Mouse (Mus musculus) neural tube, embryonic 13.5 days (tissue): ENCODE measurements at regions not wholly inside any gene's neighbourhood (a gene's known extent, or its start where the extent isn't known, plus 50 kb on each side); places are given as distances from the start of the nearest gene placed in this dataset.
A peak's percentile ranks its signal among the peaks of the same experiment; 100 is the strongest.

Experiments used
- ATAC-seq: fragments of 200-750 bp; cut with Nextera tagmentation; 2 replicates; pipeline ENCODE4 v1.8.0; 2017; ENCODE audit warnings: low read depth, mild to moderate bottlenecking, moderate TSS enrichment, moderate library complexity
- H3K27ac ChIP-seq: fragments of 300-500 bp; sonication (generic); replicated peaks from 2 replicates; pipeline ENCODE4 v1.5.1; 2015; ENCODE audit warnings: moderate library complexity, mild to moderate bottlenecking, inconsistent platforms
- H3K27me3 ChIP-seq: fragments of 300-500 bp; sonication (generic); 2 replicates; pipeline ENCODE4 v1.6.1; 2015; ENCODE audit warnings: mild to moderate bottlenecking, inconsistent platforms
- H3K36me3 ChIP-seq: fragments of 300-500 bp; sonication (generic); 2 replicates; pipeline ENCODE4 v1.6.1; 2015; ENCODE audit warnings: mild to moderate bottlenecking, inconsistent platforms
- H3K4me1 ChIP-seq: fragments of 300-500 bp; sonication (generic); replicated peaks from 2 replicates; pipeline ENCODE4 v1.6.1; 2015; ENCODE audit warnings: inconsistent platforms
- H3K4me2 ChIP-seq: fragments of 300-500 bp; sonication (generic); 2 replicates; pipeline ENCODE4 v1.6.1; 2015; ENCODE audit warnings: inconsistent platforms, mild to moderate bottlenecking, moderate library complexity
- H3K4me3 ChIP-seq: fragments of 300-500 bp; sonication (generic); 2 replicates; pipeline ENCODE4 v1.5.1; 2015; ENCODE audit warnings: mild to moderate bottlenecking, inconsistent platforms
- H3K9ac ChIP-seq: fragments of 300-500 bp; sonication (generic); 2 replicates; pipeline ENCODE4 v1.6.1; 2015; ENCODE audit warnings: moderate library complexity, mild to moderate bottlenecking, inconsistent platforms
- H3K9me3 ChIP-seq: fragments of 300-500 bp; sonication (generic); 2 replicates; pipeline ENCODE4 v1.6.1; 2016; ENCODE audit warnings: inconsistent platforms
- whole genome bisulfite sequencing: fragments of 180-500 bp; shearing (Covaris S2); methylation state at CpG from one replicate; pipeline ENCODE4 v1.1.7; 2015; 5-methylcytosine and 5-hydroxymethylcytosine counted together

DNA sequence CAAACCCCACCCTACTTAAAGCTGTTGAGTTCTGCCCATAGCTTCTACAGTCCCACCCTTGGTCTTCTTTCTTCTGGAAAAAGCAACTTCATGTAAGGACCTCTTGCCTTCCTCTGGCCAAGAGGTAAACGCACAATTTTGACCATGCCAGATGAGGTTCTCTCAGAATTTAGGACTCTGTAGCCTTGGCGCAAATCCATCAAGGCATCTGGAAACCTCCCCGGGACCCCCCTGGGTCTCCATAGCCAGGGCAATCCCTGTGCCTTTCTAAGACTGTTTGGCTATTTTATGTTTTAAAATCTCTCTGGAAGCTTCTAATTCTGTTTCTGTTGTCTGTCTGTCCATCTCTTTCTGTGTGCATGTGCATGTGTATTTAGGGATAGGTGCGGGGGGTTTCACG, 110.3 kb downstream of the 2410131K14Rik start:
- Histone ChIP-seq H3K9me3 (no peaks in the 10 kb centered on the region), H3K36me3 (no peaks in the 10 kb centered on the region), H3K4me1 (peaks cover 35% of the 10 kb centered on the region), H3K9ac (no peak overlapping the region), H3K27ac (no peak overlapping the region), H3K4me3 (no peak overlapping the region), H3K27me3 (no peaks in the 10 kb centered on the region), H3K4me2 (no peak overlapping the region)
- ATAC-seq: no peak
- WGBS: 70% methylated on average over 5 of the region's 5 CpGs

DNA sequence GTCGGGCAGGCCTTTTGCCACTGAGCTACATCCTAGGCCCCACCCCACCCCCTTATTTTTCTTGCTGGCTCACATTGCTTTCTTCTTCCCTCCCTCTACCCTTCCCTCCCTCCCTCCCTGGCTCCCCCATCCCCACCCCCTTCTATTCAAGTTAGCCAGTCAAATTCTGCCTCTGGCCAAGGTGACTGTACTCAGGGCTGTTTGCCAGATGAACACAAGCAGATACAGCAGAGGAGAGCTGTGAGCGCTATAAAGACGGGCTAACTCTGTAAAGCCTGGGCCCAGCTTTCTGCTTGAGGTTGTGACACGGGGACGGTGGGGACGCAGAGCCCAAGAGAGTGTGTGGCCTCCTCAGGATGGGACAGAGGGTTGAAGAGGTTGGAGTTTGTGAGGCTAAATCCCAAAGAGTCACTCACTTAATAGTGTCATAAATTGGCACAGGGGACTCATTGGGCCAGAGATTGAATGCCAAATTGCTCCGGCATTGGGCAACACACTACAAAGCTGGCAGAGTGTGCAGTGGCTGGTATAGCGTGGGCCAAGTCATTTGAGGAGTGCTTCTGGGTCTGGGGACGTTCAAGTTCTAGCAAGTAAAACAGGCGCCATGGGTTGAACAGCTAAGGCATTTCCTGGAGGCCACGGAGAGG, 110.8 kb downstream of the 2410131K14Rik start:
- H3K4me1 ChIP-seq: peaks cover 40% of the 10 kb centered on the region
- no peak overlapping the region for H3K4me2 ChIP-seq
- no peak overlapping the region for H3K4me3 ChIP-seq
- 0 out of 2 replicates have a peak, but pooled peaks cover under 1% of the 10 kb centered on the region for H3K27me3 ChIP-seq
- peak; percentile 62 for ATAC-seq
- H3K9ac ChIP-seq: peak overlapping the region; percentile 26; the same call in 1 of the 2 replicates
- H3K36me3 ChIP-seq: no peaks in the 10 kb centered on the region
- no peaks in the 10 kb centered on the region for H3K9me3 ChIP-seq
- peak overlapping the region; percentile 59 for H3K27ac ChIP-seq
- 44% methylated on average over 11 of the region's 11 CpGs for WGBS

DNA sequence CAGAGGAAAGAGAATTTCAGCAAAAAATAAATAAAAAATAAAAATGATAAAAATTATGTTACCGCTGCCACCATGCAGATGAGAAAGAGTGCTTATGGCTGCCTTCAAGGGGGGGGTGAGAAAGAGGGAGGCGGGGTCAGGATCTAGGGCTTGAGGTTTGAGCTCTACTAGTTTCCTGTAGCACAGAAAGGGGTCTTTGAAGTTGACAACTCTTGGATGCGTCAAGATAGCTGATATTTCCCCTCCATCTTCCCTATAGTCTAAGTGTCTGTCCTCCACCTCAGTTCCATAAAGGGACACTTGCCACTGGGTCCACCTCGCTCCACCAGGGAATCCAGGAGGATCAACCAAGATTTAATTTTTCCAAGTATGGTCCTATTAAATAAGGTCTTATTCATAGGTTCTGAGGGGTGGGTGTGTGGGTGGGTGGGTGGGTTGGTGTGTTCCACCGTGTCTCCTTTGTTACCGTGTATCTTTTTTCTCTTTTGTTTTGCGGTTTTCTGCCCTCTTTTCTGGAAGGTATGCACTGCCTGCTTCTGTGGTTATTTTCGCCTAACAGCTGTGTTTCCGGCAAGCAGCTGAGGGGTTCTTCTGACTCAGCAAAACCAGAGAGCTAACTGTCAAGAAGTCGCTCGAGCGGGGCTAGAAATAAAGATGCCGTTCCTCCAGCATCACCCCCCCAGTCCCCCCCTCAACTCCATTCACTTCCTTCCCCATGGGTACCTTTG, 114.8 kb downstream of the 2410131K14Rik start:
- no peak overlapping the region for H3K4me2 ChIP-seq
- no peak overlapping the region for H3K27ac ChIP-seq
- H3K9me3 ChIP-seq: no peaks in the 10 kb centered on the region
- H3K9ac ChIP-seq: no peak overlapping the region
- 60% methylated on average over 13 of the region's 13 CpGs for WGBS
- H3K4me3 ChIP-seq: no peak overlapping the region
- 0 out of 2 replicates have a peak, but pooled peaks cover 4% of the 10 kb centered on the region for H3K27me3 ChIP-seq
- peaks cover 36% of the 10 kb centered on the region for H3K4me1 ChIP-seq
- ATAC-seq: no peak
- no peaks in the 10 kb centered on the region for H3K36me3 ChIP-seq

DNA sequence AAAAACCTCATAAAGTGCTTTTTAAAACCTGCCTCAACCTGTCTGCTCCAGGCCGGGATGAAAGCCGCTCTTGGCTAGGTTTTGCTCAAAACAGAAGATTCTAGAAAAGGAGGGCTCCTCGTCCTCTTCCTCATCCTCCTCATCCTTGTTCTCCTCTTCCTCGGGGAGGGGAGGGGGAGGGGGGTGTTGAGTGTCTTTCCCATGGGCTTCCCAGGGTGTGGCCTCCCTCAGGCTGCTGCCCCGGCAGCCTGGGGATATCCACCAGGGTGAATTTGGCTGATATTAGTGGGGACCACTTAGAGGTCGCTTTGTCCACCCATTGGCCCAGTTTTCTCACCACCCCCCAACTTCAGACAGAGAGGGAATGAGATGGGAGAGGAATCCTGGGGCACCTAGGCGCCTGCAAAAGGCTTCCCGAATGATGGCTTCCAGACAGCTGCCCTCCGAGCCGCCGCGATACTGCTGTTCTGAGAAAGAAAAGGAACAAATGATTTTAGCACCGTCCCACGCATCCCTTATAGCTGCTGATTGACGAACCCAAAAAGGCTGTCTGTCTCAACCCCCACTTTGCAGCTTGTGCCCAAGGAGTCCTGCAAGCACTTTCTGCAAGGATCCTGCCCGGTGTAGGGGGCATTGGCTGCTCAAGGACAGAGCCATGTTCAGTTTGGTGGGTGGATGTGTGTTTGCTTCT, 115.5 kb downstream of the 2410131K14Rik start:
- Histone ChIP-seq H3K4me1 (peaks cover 33% of the 10 kb centered on the region), H3K9me3 (no peaks in the 10 kb centered on the region), H3K4me2 (no peak overlapping the region), H3K4me3 (no peak overlapping the region), H3K9ac (no peak overlapping the region), H3K27ac (no peak overlapping the region), H3K36me3 (no peaks in the 10 kb centered on the region), H3K27me3 (0 out of 2 replicates have a peak, but pooled peaks cover 4% of the 10 kb centered on the region)
- 67% methylated on average over 16 of the region's 16 CpGs for WGBS
- ATAC-seq: no peak

DNA sequence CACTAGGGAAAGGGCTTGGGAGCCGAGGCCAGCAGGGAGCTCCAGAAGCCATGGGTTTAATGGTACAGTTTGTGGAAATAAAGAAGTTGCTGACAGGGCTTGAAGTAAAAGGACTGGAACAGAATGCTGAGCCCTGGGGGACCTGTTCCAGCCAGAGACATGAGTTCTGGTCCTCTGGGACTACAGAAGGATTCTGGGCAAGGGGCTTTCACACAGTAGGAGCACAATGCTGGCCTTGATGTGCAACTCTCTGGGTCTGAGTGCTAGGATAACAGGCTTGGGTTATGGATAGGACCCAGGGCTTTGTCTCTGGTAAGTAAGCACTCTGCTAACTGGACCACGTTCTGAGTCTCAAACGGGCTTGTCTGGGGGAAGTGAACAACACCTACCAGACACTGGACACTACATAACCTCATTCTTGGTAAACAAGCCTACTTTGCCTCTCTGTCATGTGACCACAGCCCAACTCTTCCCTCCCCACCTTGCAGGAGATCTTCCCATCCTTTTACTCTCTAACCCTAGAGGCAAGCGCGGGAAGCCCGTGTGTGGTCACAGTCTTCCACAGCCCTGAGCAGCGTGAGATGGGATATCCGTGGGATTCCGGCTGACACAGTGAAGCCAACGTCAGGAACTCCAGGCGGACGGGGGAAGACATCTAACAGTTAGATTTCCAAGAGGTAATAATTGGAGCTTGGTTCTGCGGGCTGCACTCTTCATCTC, 116.3 kb downstream of the 2410131K14Rik start:
- H3K27me3 ChIP-seq: 0 out of 2 replicates have a peak, but pooled peaks cover 4% of the 10 kb centered on the region
- ATAC-seq: no peak
- H3K36me3 ChIP-seq: no peaks in the 10 kb centered on the region
- H3K9ac ChIP-seq: no peak overlapping the region
- H3K4me3 ChIP-seq: no peak overlapping the region
- no peak overlapping the region for H3K27ac ChIP-seq
- peaks cover 26% of the 10 kb centered on the region for H3K4me1 ChIP-seq
- whole genome bisulfite sequencing: 85% methylated on average over 13 of the region's 13 CpGs
- H3K9me3 ChIP-seq: no peaks in the 10 kb centered on the region
- no peak overlapping the region for H3K4me2 ChIP-seq

DNA sequence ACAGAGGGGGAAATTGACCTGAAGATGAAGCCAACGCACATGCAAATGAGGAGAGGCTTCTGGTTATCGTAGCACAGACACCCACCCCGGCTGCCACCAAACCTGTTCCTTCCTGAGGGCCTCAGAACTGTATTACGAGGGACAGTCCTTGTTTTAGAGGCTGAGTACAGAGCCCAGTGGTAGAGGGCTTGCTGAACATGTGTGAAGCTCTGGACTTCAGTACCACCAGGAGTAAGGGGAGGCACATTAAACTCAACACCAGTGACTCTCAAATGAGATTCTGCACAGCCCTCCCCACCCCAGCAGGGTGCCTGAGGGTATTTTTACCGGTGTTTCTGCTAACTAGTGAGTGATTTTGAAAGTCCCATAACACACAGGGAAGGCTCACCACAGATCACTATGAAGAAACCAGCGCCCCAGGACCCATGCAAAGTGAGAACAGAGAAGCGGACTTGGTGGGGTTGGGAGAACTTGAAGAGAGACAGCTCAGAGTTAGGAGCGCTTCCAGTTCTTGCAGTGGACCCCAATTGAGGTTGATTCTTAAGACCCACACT, 116.9 kb downstream of the 2410131K14Rik start:
- WGBS: 81% methylated on average over 8 of the region's 8 CpGs
- no peaks in the 10 kb centered on the region for H3K36me3 ChIP-seq
- no peak for ATAC-seq
- H3K4me3 ChIP-seq: no peak overlapping the region
- no peaks in the 10 kb centered on the region for H3K9me3 ChIP-seq
- H3K27me3 ChIP-seq: 0 out of 2 replicates have a peak, but pooled peaks cover 4% of the 10 kb centered on the region
- H3K27ac ChIP-seq: no peak overlapping the region
- H3K4me1 ChIP-seq: peaks cover 20% of the 10 kb centered on the region
- no peak overlapping the region for H3K4me2 ChIP-seq
- no peak overlapping the region for H3K9ac ChIP-seq

DNA sequence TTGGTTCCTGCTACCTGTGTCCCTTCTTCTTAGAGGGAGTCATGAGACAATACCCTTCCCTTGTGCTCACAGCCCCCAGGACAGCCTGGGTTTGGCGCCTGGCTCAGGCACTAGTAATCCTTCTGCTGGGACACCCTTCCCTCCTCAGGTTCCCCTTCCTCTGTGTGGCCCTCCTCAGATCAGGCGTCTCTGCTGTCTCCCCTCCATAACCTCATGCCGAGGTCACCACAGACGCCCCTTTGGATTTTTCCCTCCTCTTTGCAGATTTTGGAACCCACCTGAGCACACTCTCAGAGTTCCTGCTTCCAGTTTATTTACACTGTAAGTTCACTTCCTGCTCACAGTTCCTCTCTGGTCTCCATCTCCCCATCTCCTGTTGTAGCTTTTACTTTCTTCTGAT, 117.7 kb downstream of the 2410131K14Rik start:
- H3K9ac ChIP-seq: no peak overlapping the region
- no peaks in the 10 kb centered on the region for H3K36me3 ChIP-seq
- H3K4me1 ChIP-seq: peaks cover 20% of the 10 kb centered on the region
- H3K27ac ChIP-seq: no peak overlapping the region
- H3K4me2 ChIP-seq: no peak overlapping the region
- H3K27me3 ChIP-seq: 0 out of 2 replicates have a peak, but pooled peaks cover 4% of the 10 kb centered on the region
- H3K4me3 ChIP-seq: no peak overlapping the region
- no peak for ATAC-seq
- no peaks in the 10 kb centered on the region for H3K9me3 ChIP-seq
- 67% methylated on average over 4 of the region's 4 CpGs for WGBS

DNA sequence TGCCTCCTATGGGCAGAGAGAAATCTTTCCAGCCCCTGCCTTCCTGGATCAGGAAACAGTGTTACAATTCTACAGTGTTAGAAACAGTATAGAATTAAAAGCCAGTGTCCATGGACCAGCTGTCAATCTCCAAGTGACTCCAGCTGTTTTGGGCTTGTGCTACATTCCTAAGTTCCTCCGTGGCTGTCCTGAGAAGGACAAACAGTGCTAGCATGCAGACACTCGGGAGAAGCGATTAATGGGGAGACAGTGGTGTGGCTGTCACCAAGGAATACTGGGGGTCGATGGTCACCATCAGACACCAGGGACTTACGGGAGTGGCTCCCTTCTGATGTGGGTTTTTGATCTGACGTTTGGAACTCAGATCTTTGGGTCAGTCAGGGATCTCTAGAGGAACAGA, 118.1 kb downstream of the 2410131K14Rik start:
- no peak for ATAC-seq
- no peak overlapping the region for H3K9ac ChIP-seq
- peaks cover 20% of the 10 kb centered on the region for H3K4me1 ChIP-seq
- WGBS: 75% methylated on average over 6 of the region's 6 CpGs
- H3K27ac ChIP-seq: no peak overlapping the region
- no peak overlapping the region for H3K4me3 ChIP-seq
- no peaks in the 10 kb centered on the region for H3K36me3 ChIP-seq
- no peaks in the 10 kb centered on the region for H3K9me3 ChIP-seq
- H3K4me2 ChIP-seq: no peak overlapping the region
- 0 out of 2 replicates have a peak, but pooled peaks cover 4% of the 10 kb centered on the region for H3K27me3 ChIP-seq

DNA sequence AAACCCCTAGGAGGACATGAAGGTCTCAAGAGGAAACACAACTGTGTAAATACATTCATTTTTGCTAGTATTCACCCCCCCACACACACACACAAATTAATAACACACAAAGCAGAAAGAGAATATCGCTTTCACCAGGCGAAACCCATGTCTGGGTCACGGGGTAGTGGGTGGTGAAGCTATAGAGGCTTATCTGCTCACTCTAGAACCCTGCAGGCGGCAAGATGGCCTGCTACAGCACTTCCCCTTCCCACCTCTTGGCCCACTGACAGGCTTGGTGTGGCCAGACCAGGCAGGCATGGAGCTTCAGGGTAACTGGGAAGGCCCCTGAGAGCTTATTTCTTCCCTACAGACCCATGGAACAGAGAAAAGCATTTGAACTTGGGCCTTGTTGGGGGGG, 119.6 kb downstream of the 2410131K14Rik start:
- no peak overlapping the region for H3K9ac ChIP-seq
- H3K9me3 ChIP-seq: no peaks in the 10 kb centered on the region
- ATAC-seq: no peak
- H3K4me1 ChIP-seq: peaks cover 19% of the 10 kb centered on the region
- no peak overlapping the region for H3K4me3 ChIP-seq
- WGBS: 89% methylated on average over 4 of the region's 4 CpGs
- H3K4me2 ChIP-seq: no peak overlapping the region
- H3K36me3 ChIP-seq: no peaks in the 10 kb centered on the region
- H3K27me3 ChIP-seq: 0 out of 2 replicates have a peak, but pooled peaks cover 4% of the 10 kb centered on the region
- H3K27ac ChIP-seq: peak overlapping the region; percentile 28; the same call in 1 of the 2 replicates

DNA sequence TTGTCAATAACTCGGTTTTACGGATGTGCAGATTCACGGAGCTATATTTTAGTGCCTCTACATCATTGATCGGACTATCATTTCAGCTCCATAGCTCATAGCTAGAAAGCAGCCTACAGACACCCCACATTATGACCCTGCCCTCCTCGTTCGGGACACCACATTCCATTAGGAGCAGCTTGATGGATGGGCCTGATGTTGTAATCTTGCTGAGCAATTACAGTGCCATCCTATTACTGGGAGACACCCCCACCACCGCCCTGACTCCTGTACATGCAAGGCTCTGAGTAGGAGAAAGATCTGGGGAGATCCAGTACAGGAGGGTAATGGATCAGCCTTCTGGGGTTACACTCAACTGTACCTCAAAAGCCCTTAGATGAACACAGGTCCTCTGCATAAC, 120.2 kb downstream of the 2410131K14Rik start:
- H3K4me2 ChIP-seq: no peak overlapping the region
- 0 out of 2 replicates have a peak overlapping the region, but pooled peaks have one; percentile 26 for H3K9ac ChIP-seq
- H3K9me3 ChIP-seq: no peaks in the 10 kb centered on the region
- 0 out of 2 replicates have a peak, but pooled peaks cover 4% of the 10 kb centered on the region for H3K27me3 ChIP-seq
- H3K4me1 ChIP-seq: peaks cover 13% of the 10 kb centered on the region
- no peaks in the 10 kb centered on the region for H3K36me3 ChIP-seq
- no peak overlapping the region for H3K4me3 ChIP-seq
- 0 out of 2 replicates have a peak overlapping the region, but pooled peaks have one; percentile 9 for H3K27ac ChIP-seq
- 48% methylated on average over 7 of the region's 7 CpGs for WGBS
- no peak for ATAC-seq

DNA sequence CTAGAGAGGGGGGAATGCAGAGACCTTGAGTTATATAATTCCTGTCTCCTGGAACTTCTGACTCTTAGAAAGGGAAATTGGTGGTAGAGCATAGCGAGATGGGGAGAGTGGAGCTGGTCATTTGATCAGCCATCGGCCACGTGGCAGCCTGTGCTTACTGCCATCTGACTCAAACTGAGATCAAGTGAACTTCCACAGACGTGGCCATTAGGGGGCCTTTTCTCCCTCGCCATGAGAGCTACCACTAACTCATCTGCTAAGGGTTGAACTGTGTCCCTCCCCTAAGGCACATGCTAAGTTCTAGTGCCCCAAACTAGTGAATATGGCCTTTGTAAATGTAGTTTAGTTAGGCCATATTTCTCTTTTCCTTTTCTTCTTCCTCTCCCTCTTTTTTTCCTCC, 120.6 kb downstream of the 2410131K14Rik start:
- Histone ChIP-seq H3K4me3 (no peak overlapping the region), H3K9ac (no peak overlapping the region), H3K36me3 (no peaks in the 10 kb centered on the region), H3K4me2 (no peak overlapping the region), H3K9me3 (no peaks in the 10 kb centered on the region), H3K27ac (peak overlapping the region; percentile 9; the same call in 1 of the 2 replicates), H3K27me3 (0 out of 2 replicates have a peak, but pooled peaks cover 4% of the 10 kb centered on the region), H3K4me1 (peaks cover 9% of the 10 kb centered on the region)
- 15% methylated on average over 5 of the region's 5 CpGs for WGBS
- no peak for ATAC-seq
